Mouse (Mus musculus) lung, postnatal 25 days (tissue): ENCODE measurements at regions not wholly inside any gene's neighbourhood (a gene's known extent, or its start where the extent isn't known, plus 50 kb on each side); places are given as distances from the start of the nearest gene placed in this dataset.

Source experiments
- DNase-seq: peaks from one replicate; pipeline ENCODE4 v3.0.0; 2022; ENCODE audit warnings: low spot score

DNA sequence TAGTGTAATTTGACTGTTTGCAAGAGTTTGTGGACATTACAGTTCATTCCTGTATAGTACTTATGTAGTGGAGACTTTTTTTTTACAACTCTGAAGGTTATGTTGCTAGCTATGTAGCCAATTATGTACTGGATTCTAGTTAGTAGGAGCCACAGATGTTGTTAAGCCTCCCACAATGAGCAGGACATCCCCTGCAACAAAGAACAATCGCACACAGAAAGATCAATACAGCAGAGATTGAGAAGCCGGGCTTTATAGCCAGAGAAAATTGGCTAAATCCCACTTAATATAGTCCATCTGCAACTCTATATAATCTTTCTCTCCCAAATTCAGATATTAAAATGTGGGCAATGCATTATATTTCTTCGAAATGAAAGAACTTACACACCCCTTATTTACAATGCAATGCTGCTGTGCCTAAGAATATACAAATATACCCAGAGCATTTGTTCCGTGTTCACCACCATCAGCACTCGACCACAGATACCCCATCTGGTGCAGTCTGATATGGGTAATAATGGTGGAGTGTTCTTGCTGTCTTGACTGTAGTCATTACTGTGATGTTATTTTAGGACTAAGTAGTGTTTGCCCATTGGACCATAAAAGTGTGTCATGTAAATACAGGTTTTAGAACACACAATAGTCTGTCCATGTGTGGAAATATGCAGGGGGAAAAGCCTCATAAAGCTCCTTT is 1351.9 kb upstream of the Zeb2 start:
- no peak for DNase-seq

DNA sequence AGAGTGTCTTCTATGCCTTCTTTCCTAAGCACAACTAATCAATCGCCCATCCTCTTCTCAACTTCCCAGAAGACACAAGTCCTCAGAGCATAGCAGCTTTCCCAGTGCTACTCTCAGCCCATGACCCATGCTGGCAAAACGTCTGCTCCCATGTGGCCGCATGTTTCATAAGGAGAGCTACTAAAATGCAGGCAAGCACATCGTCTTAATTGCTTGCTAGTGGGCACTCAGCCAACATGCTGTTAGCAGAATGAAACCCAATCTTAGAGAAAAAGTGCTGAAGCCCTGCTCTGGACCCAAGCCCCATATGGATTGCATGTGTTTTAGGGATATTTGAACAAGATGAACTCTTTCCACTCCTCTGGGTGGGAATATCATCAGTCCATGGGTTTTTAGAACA is 1348.2 kb upstream of the Zeb2 start:
- DNase-seq: peak; percentile 17

GRCm38 (mm10) chr2:46464913-46465312 is 1347.7 kb upstream of the Zeb2 start:
- DNase-seq: peak; percentile 52

- no peak for DNase-seq
Observed at GRCm38 (mm10) chr2:46462670-46463069, 1345.5 kb upstream of the Zeb2 start.

DNA sequence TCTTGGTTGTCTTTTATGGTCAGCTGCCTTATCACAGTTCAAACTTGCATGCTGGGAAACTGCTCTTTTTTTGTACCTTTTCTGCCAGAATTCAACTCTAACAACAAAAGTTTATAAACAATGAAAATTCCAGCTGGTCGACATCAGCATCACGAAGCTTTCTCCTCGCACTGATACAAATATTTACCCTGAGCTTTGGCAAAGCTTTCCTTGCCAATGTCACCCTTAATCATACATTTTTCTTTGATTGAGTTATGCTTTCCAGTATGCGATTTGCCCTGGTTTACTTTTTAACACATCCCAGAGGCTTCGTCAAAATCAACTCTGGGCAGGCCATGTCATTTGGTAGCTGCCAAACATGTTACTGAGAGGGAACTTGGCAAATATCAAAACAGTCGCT is 1333.5 kb upstream of the Zeb2 start:
- peak; percentile 48 for DNase-seq

DNA sequence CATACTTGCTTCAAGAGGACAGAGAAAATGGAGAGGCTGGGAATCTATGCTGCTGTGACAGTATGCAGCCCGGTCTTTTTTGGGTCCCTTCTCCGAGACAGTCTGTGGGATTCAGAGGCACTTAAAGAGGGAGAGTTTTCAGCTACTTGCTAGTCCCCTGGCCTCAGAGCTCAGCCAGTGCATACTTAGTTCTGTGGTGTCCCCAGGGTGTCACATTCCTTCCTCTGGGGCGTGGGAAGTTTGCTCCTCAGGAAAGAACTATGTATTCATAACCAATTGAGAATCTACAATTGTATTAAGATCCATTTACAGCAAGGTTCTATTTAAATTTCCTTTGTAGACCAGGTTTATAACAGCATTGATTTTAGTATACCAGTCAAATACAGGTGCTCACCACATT is 1328.1 kb upstream of the Zeb2 start:
- no peak for DNase-seq

DNA sequence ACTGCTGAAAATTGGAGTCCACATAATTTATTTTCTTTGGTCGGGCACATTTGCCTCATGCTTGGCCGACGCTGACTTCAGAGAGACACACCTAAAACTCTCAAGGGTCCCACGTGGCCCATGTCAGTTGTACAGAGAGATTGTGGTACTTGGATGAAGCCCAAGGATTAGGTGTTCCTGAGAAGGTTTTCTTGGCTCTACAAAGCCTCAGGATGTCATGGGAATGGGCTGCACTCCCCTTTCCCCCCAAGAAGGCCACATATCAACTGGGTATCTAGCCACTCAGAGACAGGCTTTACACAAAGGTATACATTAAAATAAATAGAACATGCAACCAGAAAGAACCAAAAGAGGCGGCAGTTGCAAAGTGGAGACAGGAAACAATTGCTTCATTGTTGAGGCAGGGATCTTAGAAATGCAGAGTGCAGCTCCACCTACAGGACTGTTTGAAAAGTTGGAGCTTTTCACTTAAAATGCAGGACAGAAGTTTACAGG is 1326.5 kb upstream of the Zeb2 start:
- DNase-seq: peak; percentile 56

GRCm38 (mm10) chr2:46443061-46443685 is 1326.0 kb upstream of the Zeb2 start:
- DNase-seq: peak; percentile 51

DNA sequence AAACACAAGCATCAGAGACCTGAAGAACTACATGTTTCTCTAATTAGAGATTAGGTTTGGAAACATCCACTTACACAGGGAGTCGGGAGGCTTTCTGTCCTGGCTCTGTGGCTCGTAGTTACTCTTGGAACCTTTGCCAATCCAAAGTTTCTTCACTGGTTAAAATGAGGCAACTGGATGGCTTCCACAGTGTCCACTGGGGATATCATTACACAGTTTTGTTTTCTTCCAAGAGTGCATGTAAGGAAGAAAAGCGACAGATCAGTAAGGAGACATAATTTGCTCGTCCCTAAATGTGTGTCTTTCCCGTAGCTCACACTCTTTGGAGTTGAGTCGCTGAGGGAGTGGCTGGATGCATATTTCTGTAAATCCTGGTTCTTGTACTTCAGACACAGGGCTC is 1325.4 kb upstream of the Zeb2 start:
- DNase-seq: peak; percentile 13

GRCm38 (mm10) chr2:46441927-46442326 is 1324.7 kb upstream of the Zeb2 start:
- no peak for DNase-seq

DNA sequence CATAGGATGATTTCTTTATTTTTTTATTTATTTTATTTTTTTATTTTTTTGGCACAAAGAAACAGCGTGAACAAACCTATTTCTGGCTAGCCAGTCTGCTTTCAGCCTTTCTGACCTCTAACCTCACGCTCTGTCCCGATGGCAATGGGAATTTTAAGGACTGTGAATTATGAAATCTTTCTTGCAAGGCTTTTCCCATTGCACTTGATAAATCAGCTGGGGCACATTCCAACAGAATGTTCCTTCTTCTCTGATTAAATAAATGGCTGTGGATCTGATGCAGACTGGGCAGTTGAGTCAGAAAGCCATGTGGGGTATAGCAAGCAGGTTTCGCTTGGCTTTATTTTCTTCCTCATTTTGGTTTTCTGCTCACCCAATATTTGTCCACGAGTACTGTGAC is 1324.2 kb upstream of the Zeb2 start:
- DNase-seq: peak; percentile 26

DNA sequence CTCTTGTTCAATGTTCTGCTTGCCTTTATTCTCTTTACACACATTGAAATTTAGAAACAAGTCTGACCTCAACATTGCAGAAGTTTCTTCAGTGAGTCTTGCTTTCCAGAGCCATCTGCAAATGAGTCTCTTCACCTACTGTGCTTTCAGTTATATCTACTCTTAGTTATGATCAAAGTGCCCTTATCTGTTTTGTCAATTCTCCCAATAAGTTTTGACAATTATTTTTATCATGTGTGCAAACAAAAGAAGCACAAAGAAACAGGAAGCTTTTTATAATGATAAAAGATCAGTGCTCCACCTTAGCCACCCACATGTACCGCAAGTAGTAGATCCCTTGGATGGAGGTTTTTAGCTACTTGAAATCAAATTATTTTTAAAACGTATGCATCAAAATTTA is 1322.8 kb upstream of the Zeb2 start:
- DNase-seq: no peak

GRCm38 (mm10) chr2:46418281-46418680 is 1301.1 kb upstream of the Zeb2 start:
- no peak for DNase-seq

GRCm38 (mm10) chr2:46402373-46403114 is 1285.3 kb upstream of the Zeb2 start:
- DNase-seq: no peak

- DNase-seq: no peak
Observed at GRCm38 (mm10) chr2:46394161-46394560, 1277.0 kb upstream of the Zeb2 start.

GRCm38 (mm10) chr2:46372847-46373461 is 1255.8 kb upstream of the Zeb2 start:
- DNase-seq: no peak

GRCm38 (mm10) chr2:46371755-46372154 is 1254.6 kb upstream of the Zeb2 start:
- no peak for DNase-seq

- peak; percentile 31 for DNase-seq
Observed at GRCm38 (mm10) chr2:46370949-46371348, 1253.8 kb upstream of the Zeb2 start.

DNA sequence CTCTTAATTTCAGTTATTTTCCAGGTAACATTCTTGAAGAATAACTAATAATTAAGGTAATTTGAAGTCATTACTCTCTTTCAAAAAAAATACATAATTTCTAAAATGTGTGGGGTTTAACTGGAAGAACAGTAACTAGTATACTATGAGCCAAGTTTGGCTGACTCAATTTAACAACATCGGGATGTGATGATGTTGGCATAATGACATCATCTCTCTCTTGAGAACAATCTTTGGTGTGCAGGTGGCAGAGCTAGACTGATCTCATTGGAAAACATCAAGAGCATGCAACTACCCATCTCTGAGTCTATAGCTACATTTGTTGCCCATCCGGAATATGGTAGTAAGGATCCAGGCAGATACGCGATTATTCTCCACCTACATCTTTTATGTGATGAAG is 1251.7 kb upstream of the Zeb2 start:
- no peak for DNase-seq

DNA sequence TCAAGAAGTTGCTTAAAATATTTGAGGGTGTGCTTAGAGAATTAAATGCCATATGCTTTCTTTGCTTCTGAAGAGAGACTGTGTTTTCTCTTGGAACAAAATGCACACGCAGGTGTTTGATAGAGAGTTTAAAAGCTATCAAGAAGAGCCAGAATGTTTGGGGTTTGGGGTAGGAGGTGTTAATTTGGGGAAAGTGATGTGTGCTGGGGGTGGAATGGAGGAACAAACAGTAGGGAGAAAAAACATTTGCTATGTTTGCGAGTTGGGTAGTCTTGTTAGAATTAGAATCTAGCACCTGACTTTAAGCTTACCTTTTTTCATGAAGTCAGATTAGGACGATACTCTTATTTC is 1248.9 kb upstream of the Zeb2 start:
- no peak for DNase-seq

GRCm38 (mm10) chr2:46365428-46366134 is 1248.4 kb upstream of the Zeb2 start:
- DNase-seq: no peak

DNA sequence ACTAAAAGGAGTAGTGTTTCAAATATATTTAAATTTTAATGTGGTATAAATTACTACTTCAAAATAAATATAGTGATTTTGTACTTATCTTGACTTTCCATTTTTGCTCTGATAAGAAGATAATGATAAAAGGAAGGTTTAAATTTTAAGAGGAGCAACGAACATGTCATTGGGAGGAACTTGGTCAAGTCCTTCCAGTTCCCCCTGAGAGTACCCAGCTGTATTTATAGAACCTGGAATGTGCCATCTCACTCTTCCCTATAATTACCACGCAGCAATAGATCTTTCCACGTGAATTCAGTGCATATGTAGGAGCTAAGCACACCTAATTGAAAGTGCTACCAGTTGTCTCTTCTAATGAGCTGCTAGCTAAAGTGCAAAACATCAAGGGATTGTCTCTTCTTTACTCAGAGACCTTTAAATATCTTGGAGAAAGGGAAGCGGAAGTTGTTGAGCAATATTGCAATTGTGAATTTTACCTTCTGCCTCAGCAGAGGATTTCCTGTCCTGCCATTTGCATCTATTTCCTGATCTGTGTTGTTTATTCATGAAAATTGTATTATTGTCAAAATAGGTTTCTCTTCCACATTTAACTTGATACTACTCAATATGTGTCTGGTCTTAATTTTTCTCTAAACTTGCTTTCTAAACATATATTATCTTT is 1243.0 kb upstream of the Zeb2 start:
- no peak for DNase-seq
